Comparison of ENCODE assay signal across 11 mouse cellular contexts in the genomic region with DNA sequence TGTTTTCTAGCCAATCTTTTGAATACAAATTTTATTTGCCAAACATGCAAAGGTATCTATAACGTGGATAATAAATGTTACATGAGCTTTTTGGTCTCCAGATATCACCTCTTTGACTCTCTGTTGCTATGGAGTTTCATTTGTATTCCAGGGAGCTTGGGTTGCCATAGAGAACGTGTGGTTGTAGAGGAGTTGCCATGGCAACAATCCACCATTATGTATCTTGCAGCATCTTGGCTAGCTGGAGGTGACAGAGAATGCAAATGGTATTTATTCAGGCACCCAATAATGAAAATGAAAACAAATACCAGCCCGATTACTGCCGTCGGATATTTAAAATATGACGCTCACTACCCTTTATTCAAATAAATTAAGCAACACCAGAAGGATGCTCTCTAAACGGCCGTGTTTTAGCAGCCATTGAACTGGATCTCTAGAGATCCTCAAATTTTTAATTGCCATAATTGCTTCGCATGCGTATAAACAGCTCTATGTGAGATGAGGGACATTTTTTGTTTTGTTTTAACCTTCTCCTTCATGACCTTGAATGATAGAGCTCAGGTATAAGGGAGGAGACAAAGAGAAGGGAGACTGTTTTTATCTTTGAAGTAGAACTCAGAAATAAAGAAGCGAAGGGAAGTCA.
DNase-seq lines count a peak whose midpoint lies in the region; ATAC-seq lines count a peak whose summit lies in the region.
"Had no signal": no experiment of that assay in that cellular context is flagged by ENCODE, and none has a peak within 500 bp of the region (broad histone marks: within the 10 kb centered on the region; RNA-seq: fewer than 3 reads in every experiment).

No protein-coding gene starts in this region.

- peak; percentile 85 for ATAC-seq in hindbrain, embryonic 14.5 days (ENCODE audit: low FRiP score)
- peak; percentile 89 for ATAC-seq in midbrain, embryonic 11.5 days (ENCODE audit: low FRiP score)
- ATAC-seq in erythroid progenitor cell, adult 5-6 weeks (replicated peaks; ENCODE audit: low FRiP score, poor library complexity, severe bottlenecking), result no peak
- ATAC-seq: inflammation-experienced regulatory T-cells, adult 6 months had no signal

- peak overlapping the region; percentile 50 for H3K4me2 ChIP-seq in hindbrain, embryonic 14.5 days (replicated peaks)
- 0 out of 2 replicates have a peak overlapping the region, but pooled peaks have one; percentile 4 for H3K4me2 ChIP-seq in midbrain, embryonic 11.5 days

- H3K27ac ChIP-seq in hindbrain, embryonic 14.5 days, result peak overlapping the region; percentile 97
- H3K27ac ChIP-seq in midbrain, embryonic 11.5 days (ENCODE audit: low read depth, low read length), result peak overlapping the region; percentile 69

- no peaks in the 10 kb centered on the region for H3K27me3 ChIP-seq in hindbrain, embryonic 14.5 days (ENCODE audit: control insufficient read depth, insufficient read depth, low read length)
- H3K27me3 ChIP-seq in midbrain, embryonic 11.5 days (ENCODE audit: control insufficient read depth, insufficient read depth, low read length), result no peaks in the 10 kb centered on the region

- DNase-seq in right cerebral cortex, adult 2 months (ENCODE audit: low spot score in 2 of 2), result peak; percentile 61 to 66
- DNase-seq in right cerebral cortex, postnatal 14 days, result no peak
- DNase-seq in hindbrain, embryonic 14.5 days (ENCODE audit: low spot score), result peak; percentile 89
- DNase-seq in midbrain, embryonic 11.5 days (ENCODE audit: low spot score, missing footprints), result peak; percentile 92
- no peak for DNase-seq in natural killer cell, adult 2 months (ENCODE audit: low spot score in 2 of 2)
- no peak for DNase-seq in urinary bladder, adult 2 months (ENCODE audit: low spot score)
- DNase-seq in liver, result no peak
- DNase-seq: adrenal gland, postnatal 36 days; thymus, postnatal 4 days had no signal

- H3K4me3 ChIP-seq in hindbrain, embryonic 14.5 days (replicated peaks; ENCODE audit: low read length), result 0 out of 2 replicates have a peak overlapping the region, but pooled peaks have one; percentile 3
- H3K4me3 ChIP-seq in midbrain, embryonic 11.5 days (ENCODE audit: low read depth, low read length), result no peak overlapping the region

- H3K9ac ChIP-seq in hindbrain, embryonic 14.5 days, result 0 out of 2 replicates have a peak overlapping the region, but pooled peaks have one; percentile 16
- H3K9ac ChIP-seq in midbrain, embryonic 11.5 days (ENCODE audit: low read length), result no peak overlapping the region

- 26% methylated on average over 11 of the region's 11 CpGs for WGBS in hindbrain, embryonic 14.5 days
- 46% methylated on average over 11 of the region's 11 CpGs for WGBS in midbrain, embryonic 11.5 days

- no peaks in the 10 kb centered on the region for H3K36me3 ChIP-seq in hindbrain, embryonic 14.5 days (replicated peaks; ENCODE audit: control insufficient read depth, insufficient read depth)
- H3K36me3 ChIP-seq in midbrain, embryonic 11.5 days (ENCODE audit: control insufficient read depth, insufficient read depth, low read length), result no peaks in the 10 kb centered on the region

- H3K9me3 ChIP-seq in hindbrain, embryonic 14.5 days (ENCODE audit: control insufficient read depth, low read length), result no peaks in the 10 kb centered on the region
- no peaks in the 10 kb centered on the region for H3K9me3 ChIP-seq in midbrain, embryonic 11.5 days (ENCODE audit: control insufficient read depth, low read length)

- H3K4me1 ChIP-seq in hindbrain, embryonic 14.5 days (replicated peaks; ENCODE audit: control insufficient read depth, insufficient read depth, low read length), result peaks cover 52% of the 10 kb centered on the region
- peaks cover 23% of the 10 kb centered on the region for H3K4me1 ChIP-seq in midbrain, embryonic 11.5 days (ENCODE audit: control insufficient read depth, insufficient read depth, low read length)

Comparison
In these comparisons a context has a peak if more than half of its experiments do, and no peak if none do; other contexts are left out.
1. DNase-seq: peak in right cerebral cortex, adult 2 months (2 of 2), hindbrain, embryonic 14.5 days (single experiment) and midbrain, embryonic 11.5 days (single experiment); none in right cerebral cortex, postnatal 14 days (single experiment), natural killer cell, adult 2 months (0 of 2), urinary bladder, adult 2 months (single experiment) and liver (single experiment).